Mouse (Mus musculus) thymus, adult 2 months (tissue): ENCODE results near the gene Sh3pxd2a. TPM values are rescaled to one million over a fixed set of nuclear protein-coding genes. Genes with fewer than 3 reads are reported as not detected.

ENCODE experiments used
- DNase-seq: peaks from one replicate; pipeline ENCODE4 v3.0.0; 2021
- H3K27ac ChIP-seq: fragments of 200-500 bp; 2 replicates; pipeline ENCODE4 v1.5.1; 2012; ENCODE audit warnings: low read length, control low read depth; ENCODE audit not compliant: control insufficient read depth, insufficient read depth
- H3K27me3 ChIP-seq: fragments of 200-500 bp; 2 replicates; pipeline ENCODE4 v1.6.1; 2012; ENCODE audit warnings: mild to moderate bottlenecking, low read length, moderate library complexity, mixed read lengths; ENCODE audit not compliant: control insufficient read depth, insufficient read depth
- H3K36me3 ChIP-seq: fragments of 200-500 bp; 2 replicates; pipeline ENCODE4 v1.6.1; 2012; ENCODE audit warnings: mild to moderate bottlenecking, low read length, moderate library complexity; ENCODE audit not compliant: control insufficient read depth, insufficient read depth
- H3K4me1 ChIP-seq: fragments of 200-500 bp; replicated peaks from 2 replicates; pipeline ENCODE4 v1.6.1; 2012; ENCODE audit warnings: low read length; ENCODE audit not compliant: control insufficient read depth, insufficient read depth
- H3K4me3 ChIP-seq: fragments of 200-500 bp; 2 replicates; pipeline ENCODE4 v1.5.1; 2012; ENCODE audit warnings: mild to moderate bottlenecking, low read length, control low read depth, moderate library complexity; ENCODE audit not compliant: control insufficient read depth, insufficient read depth
- CTCF ChIP-seq: fragments of 200-500 bp; IDR thresholded peaks from 2 replicates; pipeline ENCODE4 v1.5.1; 2012; ENCODE audit warnings: mild to moderate bottlenecking, control low read depth, low read length, moderate library complexity, borderline replicate concordance; ENCODE audit not compliant: control insufficient read depth, poor library complexity, insufficient read depth; ENCODE audit errors: extremely low read depth
- POLR2A ChIP-seq: fragments of 200-500 bp; IDR thresholded peaks from 2 replicates; pipeline ENCODE4 v1.6.1; 2012; ENCODE audit warnings: mild to moderate bottlenecking, low read length, control low read depth, moderate library complexity; ENCODE audit not compliant: control insufficient read depth, poor library complexity, insufficient read depth; ENCODE audit errors: extremely low read depth
- WGBS: fragments of 180-500 bp; shearing (Covaris S2); methylation state at CpG from one replicate; pipeline ENCODE4 v1.1.7; 2018; 5-methylcytosine and 5-hydroxymethylcytosine counted together
- polyA plus RNA-seq: library from polyadenylated mRNA; depleted of rRNA; stranded (reverse); fragments of >200 nt; gene quantifications from 2 replicates; pipeline ENCODE4 v1.2.3, GENCODE M21; 2012

Sh3pxd2a gene
- polyA plus RNA-seq, 1 experiment: 19.4 TPM

- DNase-seq: no peak
- Histone ChIP-seq H3K4me1 (no peaks in the 10 kb centered on the region), H3K4me3 (no peak overlapping the region), H3K27me3 (no peaks in the 10 kb centered on the region), H3K36me3 (peaks cover 11% of the 10 kb centered on the region), H3K27ac (no peak overlapping the region)
- TF ChIP-seq POLR2A: no peak
- TF ChIP-seq CTCF: no peak
- WGBS: 98% methylated on average over 6 of the region's 6 CpGs
These were observed 178.6 kb downstream of the Sh3pxd2a start for GRCm38 (mm10) chr19:47285581-47285980.

DNA sequence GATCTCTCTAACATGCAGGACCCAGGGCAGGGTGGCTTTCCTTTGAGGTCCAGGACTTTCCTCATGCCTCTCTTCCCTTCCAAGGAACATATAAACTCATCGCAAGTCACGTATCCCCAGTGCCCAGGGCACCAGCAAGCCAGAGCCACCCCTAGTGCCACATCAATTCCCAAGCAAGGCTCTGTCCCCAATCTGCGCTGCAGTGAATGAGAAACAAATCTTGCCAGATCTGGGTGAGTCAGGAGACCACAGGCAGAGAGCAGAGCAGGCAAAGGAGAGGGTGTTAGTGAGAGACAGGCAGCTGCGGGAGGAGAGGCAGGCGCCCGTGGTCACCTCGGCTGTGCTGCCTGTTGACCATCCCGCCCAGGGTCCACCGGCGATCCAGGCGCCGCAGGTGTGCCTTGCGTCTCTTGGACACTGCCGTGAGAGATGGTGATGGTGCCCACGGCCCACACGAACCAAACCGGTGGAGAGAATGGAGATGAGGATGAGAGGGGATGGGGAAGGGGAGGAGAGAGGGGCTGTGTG is 181.4 kb downstream of the Sh3pxd2a start:
- Histone ChIP-seq H3K36me3 (peaks cover 13% of the 10 kb centered on the region), H3K4me3 (no peak overlapping the region), H3K27ac (no peak overlapping the region), H3K27me3 (no peaks in the 10 kb centered on the region), H3K4me1 (no peaks in the 10 kb centered on the region)
- TF ChIP-seq POLR2A (no peak), CTCF (no peak)
- WGBS: 98% methylated on average over 17 of the region's 17 CpGs
- no peak for DNase-seq

GRCm38 (mm10) chr19:47282050-47282454 is 182.1 kb downstream of the Sh3pxd2a start:
- TF ChIP-seq POLR2A (no peak), CTCF (no peak)
- no peak overlapping the region for H3K27ac ChIP-seq
- no peak for DNase-seq
- 93% methylated on average over 6 of the region's 6 CpGs for WGBS
- H3K27me3 ChIP-seq: no peaks in the 10 kb centered on the region
- no peaks in the 10 kb centered on the region for H3K4me1 ChIP-seq
- no peak overlapping the region for H3K4me3 ChIP-seq
- H3K36me3 ChIP-seq: peaks cover 17% of the 10 kb centered on the region

- Histone ChIP-seq H3K4me3 (no peak overlapping the region), H3K36me3 (peaks cover 15% of the 10 kb centered on the region), H3K4me1 (no peaks in the 10 kb centered on the region), H3K27me3 (no peaks in the 10 kb centered on the region), H3K27ac (no peak overlapping the region)
- TF ChIP-seq CTCF (no peak), POLR2A (no peak)
- WGBS: 91% methylated on average over 9 of the region's 9 CpGs
- no peak for DNase-seq
These were observed 183.3 kb downstream of the Sh3pxd2a start for GRCm38 (mm10) chr19:47280894-47281293.

GRCm38 (mm10) chr19:47279788-47280532 is 184.2 kb downstream of the Sh3pxd2a start:
- H3K27ac ChIP-seq: no peak overlapping the region
- DNase-seq: no peak
- no peak overlapping the region for H3K4me3 ChIP-seq
- TF ChIP-seq POLR2A (no peak), CTCF (no peak)
- no peaks in the 10 kb centered on the region for H3K27me3 ChIP-seq
- peaks cover 7% of the 10 kb centered on the region; the same call in 1 of the 2 replicates for H3K36me3 ChIP-seq
- no peaks in the 10 kb centered on the region for H3K4me1 ChIP-seq
- WGBS: 92% methylated on average over 15 of the region's 15 CpGs

DNA sequence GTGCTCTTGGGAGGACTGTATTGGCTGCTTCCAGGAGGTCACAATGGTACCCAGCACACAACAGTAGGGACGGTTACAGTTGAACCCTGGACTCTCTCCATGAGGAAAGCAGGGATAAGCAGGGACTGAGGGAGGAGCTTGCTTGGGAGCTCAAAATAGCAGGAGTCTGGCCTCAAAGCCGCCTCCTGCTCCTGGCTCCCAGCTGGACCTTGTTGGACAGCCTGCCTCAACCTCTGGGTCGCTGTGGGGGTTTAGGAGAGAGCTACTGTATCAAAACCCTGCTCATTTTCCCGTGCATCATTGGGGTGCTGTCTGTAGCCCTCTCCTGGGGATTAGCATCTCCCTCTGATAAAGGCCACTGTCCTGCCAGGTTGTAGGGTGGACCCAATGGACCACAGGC is 184.8 kb downstream of the Sh3pxd2a start:
- H3K4me1 ChIP-seq: no peaks in the 10 kb centered on the region
- no peaks in the 10 kb centered on the region for H3K27me3 ChIP-seq
- no peak for DNase-seq
- no peak overlapping the region for H3K27ac ChIP-seq
- H3K36me3 ChIP-seq: 0 out of 2 replicates have a peak, but pooled peaks cover 5% of the 10 kb centered on the region
- TF ChIP-seq CTCF (no peak), POLR2A (no peak)
- 98% methylated on average over 4 of the region's 4 CpGs for WGBS
- H3K4me3 ChIP-seq: no peak overlapping the region
